Mouse (Mus musculus) cortical plate, adult 2 months (tissue): Measurements from ENCODE around the gene Trpc7. TPM values are rescaled to one million over a fixed set of nuclear protein-coding genes. Genes with fewer than 3 reads are reported as not detected.

Experiments
- H3K27ac ChIP-seq: fragments of 200-500 bp; 2 replicates; pipeline ENCODE4 v1.5.1; 2012; ENCODE audit warnings: low read length, control low read depth, inconsistent platforms; ENCODE audit not compliant: insufficient read depth
- H3K4me1 ChIP-seq: fragments of 200-500 bp; 2 replicates; pipeline ENCODE4 v1.6.1; 2011; ENCODE audit warnings: low read length; ENCODE audit not compliant: control insufficient read depth, insufficient read depth
- H3K4me3 ChIP-seq: fragments of 200-500 bp; 2 replicates; pipeline ENCODE4 v1.5.1; 2011; ENCODE audit warnings: mild to moderate bottlenecking, low read length, control low read depth; ENCODE audit not compliant: insufficient read depth
- CTCF ChIP-seq: fragments of 200-500 bp; IDR thresholded peaks from 2 replicates; pipeline ENCODE4 v1.5.1; 2011; ENCODE audit warnings: mild to moderate bottlenecking, control low read depth, low read length; ENCODE audit not compliant: insufficient read depth; ENCODE audit errors: extremely low read depth
- POLR2A ChIP-seq: fragments of 200-500 bp; IDR thresholded peaks from 2 replicates; pipeline ENCODE4 v1.6.1; 2011; ENCODE audit warnings: mild to moderate bottlenecking, low read length, control low read depth; ENCODE audit not compliant: insufficient read depth; ENCODE audit errors: extremely low read depth
- polyA plus RNA-seq: library from polyadenylated mRNA; depleted of rRNA; stranded (reverse); fragments of >200 nt; gene quantifications from 2 replicates; pipeline ENCODE4 v1.2.3, GENCODE M21; 2012; rRNA removed

Trpc7 gene
- 1.0 and 1.5 TPM in 2 replicates for polyA plus RNA-seq

DNA sequence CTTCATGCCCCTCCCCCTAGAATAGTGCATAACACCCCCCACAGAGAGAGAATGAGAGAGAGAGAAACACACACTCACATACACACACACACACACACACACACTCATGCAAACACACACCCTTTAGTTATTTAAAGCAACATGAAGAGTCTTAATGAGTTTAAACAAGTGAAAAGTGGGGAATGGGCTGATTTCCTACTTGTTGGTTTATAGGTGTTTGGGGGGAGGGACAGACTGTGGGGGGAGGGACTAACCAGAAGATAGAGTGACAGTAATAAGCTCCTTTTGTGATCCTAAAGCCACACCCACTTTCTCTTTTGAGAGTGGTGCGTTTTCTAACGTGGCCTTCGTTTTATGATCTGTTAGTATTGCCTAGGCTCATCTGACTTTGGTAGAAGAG, at the start of gene Trpc7:
Gene Trpc7, minus strand, starts transcription at position 101 of the 400 bp plus-strand sequence.
- peak within 1 kb of the TSS; percentile 20; the same call in 1 of the 2 replicates for H3K4me3 ChIP-seq
- no peak within 1 kb of the TSS for H3K27ac ChIP-seq
- H3K4me1 ChIP-seq = no peaks in the 10 kb centered on the region
- TF ChIP-seq CTCF = no peak
- TF ChIP-seq POLR2A = no peak

DNA sequence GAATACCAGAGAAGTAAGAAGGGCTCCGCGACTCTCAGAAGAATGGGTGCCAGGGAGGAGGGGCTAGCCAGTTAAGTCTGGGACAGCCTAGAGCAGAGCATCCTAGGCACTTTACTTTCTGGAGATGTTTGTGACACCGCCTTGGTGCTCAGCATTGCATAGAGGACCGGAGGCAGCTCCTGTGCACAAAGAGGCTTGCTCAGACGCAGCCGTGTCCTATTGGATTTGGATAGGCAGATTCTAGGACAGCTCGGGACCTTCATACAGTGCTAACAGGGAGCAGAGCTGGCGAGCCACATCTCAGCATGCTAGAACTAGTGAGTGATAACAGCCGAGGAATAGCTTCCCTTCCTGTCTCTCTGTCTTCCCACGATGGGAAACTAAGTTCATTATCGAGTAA, 43.5 kb upstream of the Trpc7 start:
- Histone ChIP-seq H3K4me3 (no peak overlapping the region), H3K27ac (no peak overlapping the region), H3K4me1 (no peaks in the 10 kb centered on the region)
- TF ChIP-seq CTCF = no peak
- no peak for TF ChIP-seq POLR2A

GRCm38 (mm10) chr13:56933832-56934510, 38.2 kb upstream of the Trpc7 start:
- H3K27ac ChIP-seq = no peak overlapping the region
- TF ChIP-seq CTCF (no peak), POLR2A (no peak)

DNA sequence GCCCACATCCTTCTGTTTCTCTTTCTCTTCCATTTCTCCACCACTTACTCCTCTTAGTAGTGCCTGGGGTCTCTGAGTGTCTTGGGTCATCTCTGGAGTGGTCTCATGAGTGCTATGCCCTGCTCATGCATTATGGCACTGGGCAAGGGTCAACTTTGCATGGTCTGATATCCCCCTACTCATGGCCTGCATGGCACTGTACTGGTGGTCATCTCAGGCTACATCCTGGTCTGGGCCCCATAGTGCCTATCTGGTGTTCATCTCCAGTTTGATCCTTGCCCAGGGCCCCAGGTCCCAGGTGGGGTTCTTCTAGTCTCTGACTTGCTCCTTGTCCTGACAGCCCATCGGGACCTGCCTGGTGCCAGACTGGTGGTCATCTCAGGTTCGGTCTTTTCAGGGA, 34.6 kb upstream of the Trpc7 start:
- TF ChIP-seq POLR2A (no peak), CTCF (no peak)
- Histone ChIP-seq H3K4me3 (no peak overlapping the region), H3K27ac (no peak overlapping the region), H3K4me1 (no peaks in the 10 kb centered on the region)

More at GRCm38 (mm10) chr13:56933832-56934510, 38.2 kb upstream of the Trpc7 start:
- Histone ChIP-seq H3K4me1 (no peaks in the 10 kb centered on the region), H3K4me3 (no peak overlapping the region)

DNA sequence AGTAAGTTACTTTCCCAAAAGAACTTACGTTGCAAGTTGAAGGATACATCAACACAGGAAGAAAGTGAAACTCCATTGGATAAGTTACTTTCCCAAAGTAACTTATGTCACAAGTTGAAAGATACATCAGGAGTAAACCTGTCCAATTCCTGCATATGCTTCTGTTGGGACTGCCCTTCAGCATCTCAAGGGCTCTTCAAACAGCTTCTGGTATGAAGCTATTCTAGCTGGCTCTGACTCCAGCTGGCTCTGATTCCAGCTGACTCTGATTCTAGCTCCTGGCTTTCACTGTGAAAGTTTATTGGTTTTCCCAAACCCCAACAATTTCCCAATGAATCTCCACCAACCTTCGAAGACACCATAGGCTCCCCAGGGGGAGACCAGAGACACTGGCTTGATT, 27.2 kb upstream of the Trpc7 start:
- Histone ChIP-seq H3K27ac (no peak overlapping the region), H3K4me3 (no peak overlapping the region), H3K4me1 (no peaks in the 10 kb centered on the region)
- TF ChIP-seq POLR2A = no peak
- TF ChIP-seq CTCF = no peak

DNA sequence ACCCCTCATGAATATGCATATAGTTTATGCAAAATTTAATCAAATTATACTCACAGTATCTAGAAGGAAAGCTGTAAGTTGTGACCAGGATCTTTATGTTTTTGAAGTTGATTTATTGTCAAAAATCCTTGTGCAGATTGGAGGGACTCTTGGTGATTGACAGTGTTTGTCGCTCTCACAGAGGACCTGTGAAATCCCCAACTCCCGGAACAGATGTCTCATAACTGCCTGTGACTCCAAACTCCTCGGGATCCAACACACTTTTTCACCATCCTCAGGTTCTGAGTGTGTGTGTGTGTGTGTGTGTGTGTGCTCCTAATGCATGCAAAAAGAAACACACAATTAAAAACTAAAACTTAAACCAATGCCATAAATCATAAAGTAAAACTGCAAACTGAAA, 25.5 kb upstream of the Trpc7 start:
- TF ChIP-seq CTCF = no peak
- no peak for TF ChIP-seq POLR2A
- Histone ChIP-seq H3K4me1 (no peaks in the 10 kb centered on the region), H3K4me3 (no peak overlapping the region), H3K27ac (no peak overlapping the region)

DNA sequence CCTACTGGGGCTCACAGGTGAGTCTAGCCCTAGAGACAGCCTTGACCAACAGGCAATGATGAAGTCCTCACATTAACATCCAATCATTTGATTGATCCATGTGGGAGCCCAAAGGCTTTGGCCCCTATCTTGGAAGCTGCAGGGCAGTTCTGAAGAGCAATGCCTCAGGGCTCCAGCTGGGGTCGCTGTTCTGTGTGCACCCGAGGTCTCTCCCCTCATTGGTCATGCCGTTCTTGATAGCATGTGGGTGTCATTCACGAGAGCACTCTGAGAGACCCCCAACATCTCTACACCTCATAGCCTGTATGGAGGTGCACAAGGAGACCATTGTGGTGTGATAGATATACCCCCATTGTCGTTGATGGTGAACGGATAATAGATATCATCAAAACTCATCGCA, 18.9 kb upstream of the Trpc7 start:
- Histone ChIP-seq H3K4me1 (no peaks in the 10 kb centered on the region), H3K4me3 (no peak overlapping the region), H3K27ac (no peak overlapping the region)
- TF ChIP-seq CTCF (no peak), POLR2A (no peak)

DNA sequence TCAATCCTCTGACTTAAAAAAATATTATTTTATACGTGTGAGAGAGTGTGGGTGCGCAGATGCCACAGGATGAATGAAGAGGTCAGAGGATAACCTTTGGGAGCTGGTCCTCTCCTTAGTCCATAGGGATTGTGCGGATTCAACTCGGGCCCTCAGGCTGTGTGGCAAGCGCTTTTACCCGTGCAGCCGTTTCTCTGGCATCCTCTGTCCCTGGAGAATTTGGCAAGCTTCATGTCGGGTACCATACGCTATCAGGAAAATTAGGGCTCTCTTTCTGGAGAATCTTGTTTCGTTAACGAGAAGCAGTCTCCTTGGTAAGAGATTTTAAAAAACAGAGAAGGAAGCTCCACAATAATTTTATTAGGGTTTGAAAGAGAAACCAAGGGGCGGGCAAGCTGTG, 15.3 kb upstream of the Trpc7 start:
- no peak for TF ChIP-seq POLR2A
- no peak for TF ChIP-seq CTCF
- Histone ChIP-seq H3K27ac (no peak overlapping the region), H3K4me3 (no peak overlapping the region), H3K4me1 (no peaks in the 10 kb centered on the region)

GRCm38 (mm10) chr13:56895386-56895785, 407 bp downstream of the Trpc7 start:
- H3K4me3 ChIP-seq = peak overlapping the region; percentile 20; the same call in 1 of the 2 replicates
- TF ChIP-seq POLR2A = no peak
- TF ChIP-seq CTCF = no peak
- no peak overlapping the region for H3K27ac ChIP-seq
- no peaks in the 10 kb centered on the region for H3K4me1 ChIP-seq

- no peaks in the 10 kb centered on the region for H3K4me1 ChIP-seq
- no peak overlapping the region for H3K27ac ChIP-seq
- TF ChIP-seq POLR2A = no peak
- peak; percentile 22; the same call in 1 of the 2 replicates for TF ChIP-seq CTCF
- H3K4me3 ChIP-seq = no peak overlapping the region
Observed at GRCm38 (mm10) chr13:56894543-56894942, 1.2 kb downstream of the Trpc7 start.

DNA sequence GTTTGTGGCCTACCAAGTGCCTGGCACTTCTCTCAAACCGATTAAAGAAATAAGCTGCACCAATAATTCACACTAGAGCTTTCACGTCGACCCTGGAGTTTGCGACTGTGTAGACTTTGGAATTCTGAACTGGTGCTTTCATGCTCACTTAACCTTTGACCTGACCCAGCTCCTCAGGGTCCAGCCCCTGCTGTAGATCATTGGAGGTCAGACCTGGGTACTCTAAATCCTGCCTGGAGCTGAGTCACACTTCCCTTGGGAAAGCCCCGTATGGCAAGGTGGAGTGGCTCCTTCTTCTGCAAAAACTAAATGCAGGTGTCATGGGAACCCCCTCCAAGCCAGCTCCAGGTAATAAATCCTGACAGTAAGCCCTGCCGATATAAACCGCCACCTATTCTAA, 5.9 kb downstream of the Trpc7 start:
- no peak overlapping the region for H3K27ac ChIP-seq
- H3K4me1 ChIP-seq = no peaks in the 10 kb centered on the region
- TF ChIP-seq CTCF (no peak), POLR2A (no peak)
- no peak overlapping the region for H3K4me3 ChIP-seq
